Mouse (Mus musculus) embryonic fibroblast, embryonic 13.5 days (primary cell): ENCODE data around the gene Ints5. TPM values are rescaled to one million over a fixed set of nuclear protein-coding genes. Genes with fewer than 3 reads are reported as not detected.
A peak's percentile ranks its signal among the peaks of the same experiment; 100 is the strongest.

Experiments used
- H3K27ac ChIP-seq: 2 replicates; pipeline ENCODE4 v1.5.1; 2012; ENCODE audit warnings: low read length, control low read depth, inconsistent platforms; ENCODE audit not compliant: insufficient read depth
- H3K4me1 ChIP-seq: 2 replicates; pipeline ENCODE4 v1.6.1; 2011; ENCODE audit warnings: low read length; ENCODE audit not compliant: control insufficient read depth, insufficient read depth
- H3K4me3 ChIP-seq: 2 replicates; pipeline ENCODE4 v1.5.1; 2011; ENCODE audit warnings: mild to moderate bottlenecking, control low read depth, low read length; ENCODE audit not compliant: insufficient read depth
- CTCF ChIP-seq: IDR thresholded peaks from 2 replicates; pipeline ENCODE4 v1.5.1; 2011; ENCODE audit warnings: mild to moderate bottlenecking, control low read depth, low read length, moderate library complexity, borderline replicate concordance; ENCODE audit not compliant: insufficient read depth
- POLR2A ChIP-seq: IDR thresholded peaks from 2 replicates; pipeline ENCODE4 v1.6.1; 2011; ENCODE audit warnings: low read depth, mild to moderate bottlenecking, control low read depth, low read length, moderate library complexity
- polyA plus RNA-seq: library from polyadenylated mRNA; stranded (reverse); fragments of >200 nt; gene quantifications from 2 replicates; pipeline ENCODE4 v1.2.4, GENCODE M21; 2011; ENCODE audit warnings: low read depth; ENCODE audit not compliant: missing spikeins, insufficient read length

Gene Ints5
- polyA plus RNA-seq, 1 experiment = 20.2 TPM

GRCm38 (mm10) chr19:8941515-8942217 is 48.9 kb downstream of the Ints5 start, which contains the start of gene Mta2:
Mta2 (plus strand) TSS chr19:8941875.
- Histone ChIP-seq H3K4me3 (peak within 1 kb of the TSS; percentile 55), H3K27ac (peak within 1 kb of the TSS; percentile 72), H3K4me1 (peaks cover 6% of the 10 kb centered on the region)
- TF ChIP-seq POLR2A = peak; percentile 86
- no peak for TF ChIP-seq CTCF

- H3K4me3 ChIP-seq = peak overlapping the region; percentile 55
- TF ChIP-seq CTCF = no peak
- no peak for TF ChIP-seq POLR2A
- peaks cover 6% of the 10 kb centered on the region for H3K4me1 ChIP-seq
- H3K27ac ChIP-seq = peak overlapping the region; percentile 72
Measured at GRCm38 (mm10) chr19:8942276-8942964, 49.6 kb downstream of the Ints5 start.

- Histone ChIP-seq H3K4me3 (peak overlapping the region; percentile 55), H3K4me1 (peaks cover 6% of the 10 kb centered on the region), H3K27ac (no peak overlapping the region)
- TF ChIP-seq POLR2A (no peak), CTCF (no peak)
Measured at GRCm38 (mm10) chr19:8943047-8943446, 50.2 kb downstream of the Ints5 start.

GRCm38 (mm10) chr19:8944062-8944461 is 51.3 kb downstream of the Ints5 start:
- H3K27ac ChIP-seq = no peak overlapping the region
- H3K4me1 ChIP-seq = peaks cover 6% of the 10 kb centered on the region
- H3K4me3 ChIP-seq = peak overlapping the region; percentile 55
- TF ChIP-seq POLR2A (no peak), CTCF (no peak)

GRCm38 (mm10) chr19:8944750-8945149 is 51.9 kb downstream of the Ints5 start:
- peaks cover 6% of the 10 kb centered on the region for H3K4me1 ChIP-seq
- peak overlapping the region; percentile 34 for H3K4me3 ChIP-seq
- no peak overlapping the region; the same call in 1 of the 2 replicates for H3K27ac ChIP-seq
- TF ChIP-seq CTCF (no peak), POLR2A (no peak)

- no peak for TF ChIP-seq CTCF
- no peak for TF ChIP-seq POLR2A
- no peak overlapping the region; the same call in 1 of the 2 replicates for H3K27ac ChIP-seq
- H3K4me1 ChIP-seq = peaks cover 6% of the 10 kb centered on the region
- H3K4me3 ChIP-seq = peak overlapping the region; percentile 34
Measured at GRCm38 (mm10) chr19:8945251-8945650, 52.4 kb downstream of the Ints5 start.

GRCm38 (mm10) chr19:8946929-8947328 is 54.1 kb downstream of the Ints5 start:
- TF ChIP-seq POLR2A (no peak), CTCF (no peak)
- Histone ChIP-seq H3K27ac (no peak overlapping the region), H3K4me1 (peaks cover 2% of the 10 kb centered on the region; the same call in 1 of the 2 replicates), H3K4me3 (no peak overlapping the region)

Other genes with a start within 250 kb of the Ints5 start
- not detected in 2 replicates for gene Chrm1, start 229.2 kb upstream of the Ints5 start, polyA plus RNA-seq
- gene Slc3a2, start 169.6 kb upstream of the Ints5 start, polyA plus RNA-seq = 203 and 309 TPM in 2 replicates
- 46.5 and 52.3 TPM in 2 replicates for gene Wdr74, start 157.2 kb upstream of the Ints5 start, polyA plus RNA-seq
- gene 1700092M07Rik, start 152.3 kb upstream of the Ints5 start, polyA plus RNA-seq = not detected in 2 replicates
- gene Stx5a, start 151.6 kb upstream of the Ints5 start, polyA plus RNA-seq = 97.6 and 114 TPM in 2 replicates
- 172 and 183 TPM in 2 replicates for gene Nxf1, start 135.9 kb upstream of the Ints5 start, polyA plus RNA-seq
- gene Tmem223, start 122.0 kb upstream of the Ints5 start, polyA plus RNA-seq = 34.7 and 36.7 TPM in 2 replicates
- 41.7 and 49.2 TPM in 2 replicates for gene Tmem179b, start 118.5 kb upstream of the Ints5 start, polyA plus RNA-seq
- gene Taf6l, start 106.6 kb upstream of the Ints5 start, polyA plus RNA-seq = 15.7 and 22.7 TPM in 2 replicates
- gene Polr2g, start 94.4 kb upstream of the Ints5 start, polyA plus RNA-seq = 93.9 and 96.0 TPM in 2 replicates
- 1.4 and 2.0 TPM in 2 replicates for gene Zbtb3, start 90.5 kb upstream of the Ints5 start, polyA plus RNA-seq
- 52.8 and 68.7 TPM in 2 replicates for gene Ttc9c, start 73.7 kb upstream of the Ints5 start, polyA plus RNA-seq
- gene Hnrnpul2, start 73.0 kb upstream of the Ints5 start, polyA plus RNA-seq = 78.5 and 98.7 TPM in 2 replicates
- 43.8 and 73.0 TPM in 2 replicates for gene AC129217.1, start 63.2 kb upstream of the Ints5 start, polyA plus RNA-seq
- gene Bscl2, start 55.5 kb upstream of the Ints5 start, polyA plus RNA-seq = 41.2 and 50.0 TPM in 2 replicates
- not detected in 2 replicates for gene Gng3, start 53.8 kb upstream of the Ints5 start, polyA plus RNA-seq
- gene Lrrn4cl, start 42.2 kb upstream of the Ints5 start, polyA plus RNA-seq = 5.9 and 9.0 TPM in 2 replicates
- 104 and 112 TPM in 2 replicates for gene Ubxn1, start 21.5 kb upstream of the Ints5 start, polyA plus RNA-seq
- 16.3 and 22.3 TPM in 2 replicates for gene Uqcc3, start 12.1 kb upstream of the Ints5 start, polyA plus RNA-seq
- gene Lbhd1, start 9.3 kb upstream of the Ints5 start, polyA plus RNA-seq = 11.7 and 28.6 TPM in 2 replicates
- not detected in 2 replicates for gene Gm49403, start 9.1 kb upstream of the Ints5 start, polyA plus RNA-seq
- 61.7 and 68.8 TPM in 2 replicates for gene 1810009A15Rik, start 4.2 kb upstream of the Ints5 start, polyA plus RNA-seq
- 16.8 and 18.4 TPM in 2 replicates for gene Gm49416, start 4.1 kb upstream of the Ints5 start, polyA plus RNA-seq
- gene Ganab, start 5.1 kb downstream of the Ints5 start, polyA plus RNA-seq = 176 and 190 TPM in 2 replicates
- 26.7 and 28.9 TPM in 2 replicates for gene B3gat3, start 27.4 kb downstream of the Ints5 start, polyA plus RNA-seq
- gene Rom1, start 36.4 kb downstream of the Ints5 start, polyA plus RNA-seq = 2.7 and 3.5 TPM in 2 replicates
- gene Eml3, start 36.5 kb downstream of the Ints5 start, polyA plus RNA-seq = 26.2 and 28.2 TPM in 2 replicates
- 101 and 102 TPM in 2 replicates for gene Mta2, start 48.9 kb downstream of the Ints5 start, polyA plus RNA-seq
- 16.8 and 19.7 TPM in 2 replicates for gene Tut1, start 60.8 kb downstream of the Ints5 start, polyA plus RNA-seq
- 882 and 905 TPM in 2 replicates for gene Eef1g, start 74.0 kb downstream of the Ints5 start, polyA plus RNA-seq
- 559 and 687 TPM in 2 replicates for gene Ahnak, start 96.3 kb downstream of the Ints5 start, polyA plus RNA-seq
- gene Scgb1a1, start 195.0 kb downstream of the Ints5 start, polyA plus RNA-seq = not detected in 2 replicates
- gene Asrgl1, start 242.6 kb downstream of the Ints5 start, polyA plus RNA-seq = 2.8 and 3.3 TPM in 2 replicates